Mouse (Mus musculus): ENCODE measurements at regions not wholly inside any gene's neighbourhood (a gene's known extent, or its start where the extent isn't known, plus 50 kb on each side); places are given as distances from the start of the nearest gene placed in this dataset.

DNA sequence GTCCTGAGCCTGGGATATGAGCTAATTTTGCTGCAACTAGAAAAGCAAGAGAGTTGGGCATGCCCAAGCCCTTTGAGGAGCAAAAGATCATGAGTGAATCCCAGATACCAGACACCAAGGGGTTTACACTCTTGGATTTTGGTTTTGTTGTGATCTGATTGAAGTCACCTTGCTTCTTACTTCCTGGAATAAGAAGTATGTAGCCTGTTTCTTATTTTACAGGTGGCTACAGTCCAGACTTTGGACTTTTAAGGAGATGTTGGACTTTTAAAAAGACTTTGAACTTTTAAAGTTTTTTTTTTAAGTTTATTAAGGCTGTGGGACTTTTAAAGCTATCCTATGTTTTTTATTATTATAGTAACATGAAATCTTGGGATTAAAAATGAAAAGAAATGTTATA, 332.0 kb upstream of the Hs6st1 start:
- no peaks in the 10 kb centered on the region for H3K27me3 ChIP-seq (ENCODE audit: control insufficient read depth)
- H3K4me1 ChIP-seq (ENCODE audit: control insufficient read depth): no peaks in the 10 kb centered on the region
- TF ChIP-seq TAL1 (IDR thresholded peaks at IDR 0.05; ENCODE audit: low read length): no peak
- TF ChIP-seq GATA1 (IDR thresholded peaks at IDR 0.05; ENCODE audit: low read length): no peak
- H3K4me3 ChIP-seq (replicated peaks): no peak overlapping the region
- H3K9me3 ChIP-seq (ENCODE audit: control insufficient read depth, low read length): no peaks in the 10 kb centered on the region; the same call in 1 of the 2 replicates
- H3K36me3 ChIP-seq (ENCODE audit: control insufficient read depth): no peaks in the 10 kb centered on the region

DNA sequence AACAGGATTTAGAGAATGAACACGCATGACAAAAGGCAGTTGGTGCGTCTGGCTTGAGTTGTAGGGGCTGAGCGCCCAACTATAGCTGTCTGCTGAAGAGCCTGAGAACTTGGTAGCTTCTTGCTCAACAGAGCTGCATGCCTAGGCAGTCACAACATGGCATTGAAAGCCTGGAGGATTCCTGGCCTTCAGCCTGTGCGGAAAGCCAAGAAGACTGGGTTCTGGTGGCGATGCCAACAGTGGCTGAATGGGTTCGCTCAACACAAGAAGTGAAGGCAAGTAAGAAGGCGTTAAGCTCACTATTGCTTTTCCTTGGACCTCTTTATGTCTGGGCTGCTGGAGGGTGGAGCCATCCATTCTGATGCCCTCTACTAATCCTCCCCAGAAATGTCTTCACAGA, 318.6 kb upstream of the Hs6st1 start:
- TF ChIP-seq GATA1 (IDR thresholded peaks at IDR 0.05; ENCODE audit: low read length): no peak
- TF ChIP-seq TAL1 (IDR thresholded peaks at IDR 0.05; ENCODE audit: low read length): no peak
- H3K27me3 ChIP-seq (ENCODE audit: control insufficient read depth): no peaks in the 10 kb centered on the region
- H3K4me3 ChIP-seq (replicated peaks): no peak overlapping the region
- H3K9me3 ChIP-seq (ENCODE audit: control insufficient read depth, low read length): no peaks in the 10 kb centered on the region
- H3K4me1 ChIP-seq (ENCODE audit: control insufficient read depth): no peaks in the 10 kb centered on the region
- H3K36me3 ChIP-seq (ENCODE audit: control insufficient read depth): no peaks in the 10 kb centered on the region

DNA sequence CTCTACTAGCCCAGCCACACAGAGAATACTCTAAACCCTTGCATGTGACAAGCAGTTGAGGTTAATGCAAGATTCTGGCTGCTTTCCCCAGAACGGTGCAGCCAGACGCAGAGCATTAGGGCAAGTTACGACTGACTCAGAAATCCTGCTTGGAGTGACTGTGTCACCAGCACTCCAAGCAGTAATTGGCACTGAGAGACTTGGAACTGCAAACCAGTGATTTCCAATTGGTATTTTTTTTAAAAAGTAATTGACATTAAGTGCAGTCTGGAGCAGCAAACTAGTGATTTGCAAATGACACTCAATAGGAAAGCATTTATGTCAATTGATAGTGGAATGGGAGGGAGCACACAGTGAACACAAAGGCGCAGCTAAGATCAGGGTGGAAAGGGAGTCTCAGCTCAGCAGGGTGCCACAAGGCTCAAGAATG, 318.1 kb upstream of the Hs6st1 start:
- Histone ChIP-seq H3K36me3 (ENCODE audit: control insufficient read depth) (no peaks in the 10 kb centered on the region), H3K4me3 (replicated peaks) (no peak overlapping the region), H3K4me1 (ENCODE audit: control insufficient read depth) (no peaks in the 10 kb centered on the region), H3K9me3 (ENCODE audit: control insufficient read depth, low read length) (no peaks in the 10 kb centered on the region), H3K27me3 (ENCODE audit: control insufficient read depth) (no peaks in the 10 kb centered on the region)
- TF ChIP-seq GATA1 (IDR thresholded peaks at IDR 0.05; ENCODE audit: low read length) (no peak), TAL1 (IDR thresholded peaks at IDR 0.05; ENCODE audit: low read length) (no peak)

DNA sequence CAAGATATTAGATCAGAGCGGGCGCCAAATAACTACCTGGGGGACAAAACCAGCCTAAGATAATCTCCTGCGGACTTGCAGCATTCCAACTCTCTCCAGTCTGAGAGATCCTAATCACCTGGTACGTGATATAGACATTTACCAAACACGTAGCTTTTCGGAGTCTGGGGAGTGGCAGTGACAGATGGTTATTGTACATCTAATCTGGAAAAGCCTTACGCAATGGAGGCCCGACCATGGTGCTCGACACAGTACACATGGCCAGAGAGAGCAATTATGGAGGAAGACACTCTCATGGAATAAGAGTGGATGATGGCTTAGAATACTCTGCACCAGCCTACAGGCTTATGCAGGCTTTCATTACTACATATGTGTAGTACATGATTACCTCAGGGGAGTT, 315.6 kb upstream of the Hs6st1 start:
- TF ChIP-seq TAL1 (IDR thresholded peaks at IDR 0.05; ENCODE audit: low read length): no peak
- no peak for TF ChIP-seq GATA1 (IDR thresholded peaks at IDR 0.05; ENCODE audit: low read length)
- H3K9me3 ChIP-seq (ENCODE audit: control insufficient read depth, low read length): no peaks in the 10 kb centered on the region
- H3K36me3 ChIP-seq (ENCODE audit: control insufficient read depth): no peaks in the 10 kb centered on the region
- H3K4me3 ChIP-seq (replicated peaks): no peak overlapping the region
- H3K4me1 ChIP-seq (ENCODE audit: control insufficient read depth): no peaks in the 10 kb centered on the region
- H3K27me3 ChIP-seq (ENCODE audit: control insufficient read depth): no peaks in the 10 kb centered on the region

DNA sequence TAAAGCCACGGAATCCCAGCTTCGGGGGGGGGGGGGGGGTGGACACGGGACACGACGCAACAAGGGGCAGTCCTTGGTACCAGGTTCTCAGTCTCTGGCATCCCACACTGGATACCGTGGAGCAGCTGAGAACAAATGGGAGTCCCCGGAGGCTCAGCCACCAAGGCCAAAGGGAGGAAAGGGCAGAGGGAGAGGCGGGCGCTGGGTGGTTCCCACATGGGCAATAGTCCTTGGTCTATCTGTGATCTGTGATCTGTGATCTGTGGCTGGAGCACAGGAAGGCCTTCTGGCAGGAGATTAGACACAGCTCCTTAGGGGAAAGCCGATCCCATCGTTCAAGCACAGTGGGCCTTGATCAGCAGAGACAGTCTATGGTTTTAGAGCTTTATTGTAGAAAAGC, 314.0 kb upstream of the Hs6st1 start:
- TF ChIP-seq GATA1 (IDR thresholded peaks at IDR 0.05; ENCODE audit: low read length): no peak
- no peak for TF ChIP-seq TAL1 (IDR thresholded peaks at IDR 0.05; ENCODE audit: low read length)
- H3K4me3 ChIP-seq (replicated peaks): no peak overlapping the region
- H3K4me1 ChIP-seq (ENCODE audit: control insufficient read depth): no peaks in the 10 kb centered on the region
- no peaks in the 10 kb centered on the region for H3K9me3 ChIP-seq (ENCODE audit: control insufficient read depth, low read length)
- no peaks in the 10 kb centered on the region for H3K27me3 ChIP-seq (ENCODE audit: control insufficient read depth)
- H3K36me3 ChIP-seq (ENCODE audit: control insufficient read depth): no peaks in the 10 kb centered on the region

DNA sequence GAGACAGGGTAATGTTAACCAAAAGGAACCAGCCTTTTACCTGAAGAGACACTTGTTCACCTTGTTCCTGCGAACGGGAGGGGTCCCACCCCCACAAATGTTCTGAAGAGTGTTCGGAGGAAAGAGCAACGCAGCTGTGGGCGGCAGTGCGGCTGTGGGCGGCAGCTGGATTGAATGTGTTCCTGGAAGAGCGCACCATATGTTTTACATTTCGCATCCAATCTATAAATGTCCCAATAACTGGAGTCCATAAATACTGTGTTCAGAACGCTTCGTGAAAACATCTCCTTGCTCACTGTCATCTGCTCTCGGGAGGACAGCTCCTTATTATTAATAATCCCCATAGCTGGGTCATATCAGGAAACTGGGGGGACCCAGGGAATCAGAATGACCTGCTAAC, 309.2 kb upstream of the Hs6st1 start:
- Histone ChIP-seq H3K4me3 (replicated peaks) (no peak overlapping the region), H3K36me3 (ENCODE audit: control insufficient read depth) (no peaks in the 10 kb centered on the region), H3K9me3 (ENCODE audit: control insufficient read depth, low read length) (no peaks in the 10 kb centered on the region), H3K27me3 (ENCODE audit: control insufficient read depth) (no peaks in the 10 kb centered on the region), H3K4me1 (ENCODE audit: control insufficient read depth) (no peaks in the 10 kb centered on the region)
- no peak for TF ChIP-seq TAL1 (IDR thresholded peaks at IDR 0.05; ENCODE audit: low read length)
- no peak for TF ChIP-seq GATA1 (IDR thresholded peaks at IDR 0.05; ENCODE audit: low read length)

DNA sequence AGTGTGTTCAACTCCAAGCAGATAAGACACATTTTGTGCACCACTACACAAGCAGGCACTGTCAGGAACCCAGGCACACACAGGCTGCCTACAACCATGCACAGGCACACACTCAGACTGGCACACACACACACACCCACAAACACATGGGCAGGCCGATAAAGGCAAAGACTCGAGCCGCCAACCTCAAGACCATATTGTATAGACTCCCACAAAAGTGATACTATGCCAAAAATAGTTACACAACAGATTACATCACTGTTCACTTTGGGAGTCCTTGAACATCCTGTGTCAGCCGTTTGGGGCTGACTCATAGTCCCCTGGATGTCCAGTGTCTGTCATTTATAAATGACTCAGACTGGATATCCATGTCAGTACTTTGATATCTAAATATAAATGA, 308.6 kb upstream of the Hs6st1 start:
- Histone ChIP-seq H3K4me3 (replicated peaks) (no peak overlapping the region), H3K36me3 (ENCODE audit: control insufficient read depth) (no peaks in the 10 kb centered on the region), H3K9me3 (ENCODE audit: control insufficient read depth, low read length) (no peaks in the 10 kb centered on the region), H3K27me3 (ENCODE audit: control insufficient read depth) (no peaks in the 10 kb centered on the region), H3K4me1 (ENCODE audit: control insufficient read depth) (no peaks in the 10 kb centered on the region)
- TF ChIP-seq GATA1 (IDR thresholded peaks at IDR 0.05; ENCODE audit: low read length): no peak
- TF ChIP-seq TAL1 (IDR thresholded peaks at IDR 0.05; ENCODE audit: low read length): no peak

DNA sequence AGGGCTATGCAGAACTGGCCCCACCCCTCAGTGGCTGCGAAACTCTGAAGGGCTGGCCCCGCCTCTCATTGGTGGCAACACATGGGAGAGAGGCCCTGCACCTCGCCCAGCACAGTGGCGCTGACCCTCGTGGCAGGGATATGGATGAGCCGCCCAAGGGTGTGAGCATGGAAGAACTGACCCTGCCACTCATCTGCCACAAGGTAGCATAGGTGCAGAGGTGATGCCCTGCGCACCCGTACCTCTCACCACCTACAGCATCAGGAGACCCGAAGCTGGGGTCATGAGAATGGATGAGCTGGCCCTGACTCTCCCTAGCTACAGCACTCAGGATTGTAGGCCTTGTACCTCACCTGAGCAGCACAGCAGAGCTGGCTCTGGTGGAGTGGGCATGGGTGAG, 305.1 kb upstream of the Hs6st1 start:
- Histone ChIP-seq H3K36me3 (ENCODE audit: control insufficient read depth) (no peaks in the 10 kb centered on the region), H3K27me3 (ENCODE audit: control insufficient read depth) (no peaks in the 10 kb centered on the region)

DNA sequence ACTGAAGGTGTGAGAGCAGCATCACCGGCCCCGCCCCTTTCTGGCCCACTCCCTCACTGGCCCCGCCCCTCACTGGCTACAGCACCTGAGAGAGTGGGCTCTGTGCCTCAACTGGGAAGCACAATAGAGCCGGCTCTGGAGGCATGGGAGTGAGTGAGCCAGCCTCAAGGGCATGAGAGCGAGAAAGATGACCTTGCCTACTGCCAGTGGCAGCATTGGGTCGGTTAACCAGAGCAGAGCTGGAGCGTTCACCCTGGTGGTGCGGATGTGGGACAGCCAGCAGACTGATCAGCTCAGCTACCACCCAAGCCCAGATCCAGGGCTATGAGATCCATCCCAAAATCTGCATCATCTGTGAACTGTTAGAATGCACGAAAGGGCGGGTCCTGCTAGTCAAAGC, 304.7 kb upstream of the Hs6st1 start:
- Histone ChIP-seq H3K27me3 (ENCODE audit: control insufficient read depth) (no peaks in the 10 kb centered on the region), H3K36me3 (ENCODE audit: control insufficient read depth) (no peaks in the 10 kb centered on the region), H3K4me3 (replicated peaks) (no peak overlapping the region), H3K4me1 (ENCODE audit: control insufficient read depth) (no peaks in the 10 kb centered on the region), H3K9me3 (ENCODE audit: control insufficient read depth, low read length) (no peaks in the 10 kb centered on the region)
- no peak for TF ChIP-seq GATA1 (IDR thresholded peaks at IDR 0.05; ENCODE audit: low read length)
- TF ChIP-seq TAL1 (IDR thresholded peaks at IDR 0.05; ENCODE audit: low read length): no peak

More for the DNA sequence above, 305.1 kb upstream of the Hs6st1 start:
- no peaks in the 10 kb centered on the region for H3K4me1 ChIP-seq (ENCODE audit: control insufficient read depth)
- no peak overlapping the region for H3K4me3 ChIP-seq (replicated peaks)
- no peak for TF ChIP-seq GATA1 (IDR thresholded peaks at IDR 0.05; ENCODE audit: low read length)
- no peak for TF ChIP-seq TAL1 (IDR thresholded peaks at IDR 0.05; ENCODE audit: low read length)
- H3K9me3 ChIP-seq (ENCODE audit: control insufficient read depth, low read length): no peaks in the 10 kb centered on the region

DNA sequence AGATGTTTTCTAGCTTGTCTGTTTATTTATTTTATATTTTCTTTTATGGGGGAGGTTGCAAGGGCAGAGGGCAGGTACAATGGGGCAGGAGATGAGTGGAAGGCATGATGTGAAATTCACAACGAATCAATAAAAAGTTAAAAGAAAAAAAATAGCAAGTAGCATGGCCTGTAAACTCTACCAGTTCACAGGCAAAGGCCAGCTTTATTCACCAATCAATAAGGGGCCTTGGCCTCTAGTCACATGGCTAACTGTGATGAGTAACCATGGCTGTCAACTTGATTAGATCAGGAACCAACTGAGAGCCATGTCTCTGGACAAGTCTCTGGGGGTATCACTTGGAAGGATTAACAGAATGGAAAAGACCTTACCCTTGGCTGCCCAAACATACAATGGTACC, 304.1 kb upstream of the Hs6st1 start:
- Histone ChIP-seq H3K27me3 (ENCODE audit: control insufficient read depth) (no peaks in the 10 kb centered on the region), H3K4me1 (ENCODE audit: control insufficient read depth) (no peaks in the 10 kb centered on the region), H3K9me3 (ENCODE audit: control insufficient read depth, low read length) (no peaks in the 10 kb centered on the region), H3K4me3 (replicated peaks) (no peak overlapping the region), H3K36me3 (ENCODE audit: control insufficient read depth) (no peaks in the 10 kb centered on the region)
- TF ChIP-seq GATA1 (IDR thresholded peaks at IDR 0.05; ENCODE audit: low read length): no peak

Data from erythroblast, embryonic 14.5 days (primary cell).